Mouse (Mus musculus) embryonic facial prominence, embryonic 11.5 days (tissue): Measurements from ENCODE around the gene Gsdma3. TPM values are rescaled to one million over a fixed set of nuclear protein-coding genes. Genes with fewer than 3 reads are reported as not detected.

Experiments used
- ATAC-seq: fragments of 200-750 bp; cut with Nextera tagmentation; replicated peaks from 2 replicates; pipeline ENCODE4 v1.8.0; 2017; ENCODE audit warnings: low read depth; ENCODE audit not compliant: insufficient number of reproducible peaks, low FRiP score, low TSS enrichment
- DNase-seq: peaks from one replicate; pipeline ENCODE4 v3.0.0-alpha.2; 2015; ENCODE audit warnings: low spot score
- H3K27ac ChIP-seq: fragments of 300-500 bp; sonication (generic); replicated peaks from 2 replicates; pipeline ENCODE4 v1.5.1; 2014; ENCODE audit warnings: mild to moderate bottlenecking, low read depth, low read length, control low read depth
- H3K27me3 ChIP-seq: fragments of 300-500 bp; sonication (generic); 2 replicates; pipeline ENCODE4 v1.6.1; 2014; ENCODE audit warnings: mild to moderate bottlenecking, low read length, moderate library complexity, mixed read lengths; ENCODE audit not compliant: control insufficient read depth, insufficient read depth
- H3K36me3 ChIP-seq: fragments of 300-500 bp; sonication (generic); replicated peaks from 2 replicates; pipeline ENCODE4 v1.6.1; 2014; ENCODE audit warnings: low read depth, mild to moderate bottlenecking, low read length, moderate library complexity, mixed read lengths; ENCODE audit not compliant: control insufficient read depth, insufficient read depth
- H3K4me1 ChIP-seq: fragments of 300-500 bp; sonication (generic); 2 replicates; pipeline ENCODE4 v1.6.1; 2014; ENCODE audit warnings: low read length, mixed read lengths; ENCODE audit not compliant: control insufficient read depth, insufficient read depth
- H3K4me2 ChIP-seq: fragments of 300-500 bp; sonication (generic); 2 replicates; pipeline ENCODE4 v1.6.1; 2014; ENCODE audit warnings: low read depth, mild to moderate bottlenecking, control low read depth, low read length, moderate library complexity
- H3K4me3 ChIP-seq: fragments of 300-500 bp; sonication (generic); 2 replicates; pipeline ENCODE4 v1.5.1; 2014; ENCODE audit warnings: low read depth, low read length, control low read depth
- H3K9ac ChIP-seq: fragments of 300-500 bp; sonication (generic); replicated peaks from 2 replicates; pipeline ENCODE4 v1.6.1; 2014; ENCODE audit warnings: mild to moderate bottlenecking, control low read depth, low read length
- H3K9me3 ChIP-seq: fragments of 300-500 bp; sonication (generic); replicated peaks from 2 replicates; pipeline ENCODE4 v1.6.1; 2016; ENCODE audit warnings: mild to moderate bottlenecking, low read length, inconsistent platforms, mixed read lengths; ENCODE audit not compliant: control insufficient read depth
- WGBS: fragments of 180-500 bp; shearing (Covaris S2); extraction: QIAGEN DNeasy Blood & Tissue Kit; methylation state at CpG from one replicate; pipeline ENCODE4 v1.1.7; 2014; 5-methylcytosine and 5-hydroxymethylcytosine counted together
- polyA plus RNA-seq: library from polyadenylated mRNA; unstranded; fragments of >200 nt; fragmentation: Nextera tagmentation; extraction: Ambion mirVana; gene quantifications from 2 replicates; pipeline ENCODE4 v1.2.1, GENCODE M21; 2014

Gsdma3 gene
- polyA plus RNA-seq, 1 experiment from 2014 or later, result not detected

DNA sequence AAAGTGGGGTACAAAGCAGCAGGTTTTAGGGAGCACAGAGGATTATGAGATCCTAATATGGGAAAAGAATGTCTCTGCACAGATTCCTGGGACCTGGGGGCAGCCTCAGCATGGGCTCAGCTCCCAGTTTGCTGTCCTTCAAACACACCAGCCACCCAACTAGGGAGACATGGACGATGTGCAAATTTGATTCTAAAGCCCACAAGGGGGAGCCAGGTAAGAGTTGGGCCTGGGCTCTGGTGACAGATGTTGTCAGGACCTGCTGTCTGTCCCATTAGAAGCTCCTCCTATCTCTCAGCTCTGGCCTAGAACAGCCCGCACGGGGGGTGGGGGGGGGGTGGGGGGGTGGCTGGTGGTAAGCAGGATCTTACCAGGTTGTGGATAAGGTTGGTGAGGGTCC lies 42.6 kb upstream of the Gsdma3 start:
- no peak overlapping the region for H3K9ac ChIP-seq
- no peak overlapping the region for H3K4me2 ChIP-seq
- 31% methylated on average over 3 of the region's 3 CpGs for WGBS
- H3K27me3 ChIP-seq, result no peaks in the 10 kb centered on the region
- H3K9me3 ChIP-seq, result no peaks in the 10 kb centered on the region
- H3K27ac ChIP-seq, result no peak overlapping the region
- no peaks in the 10 kb centered on the region; the same call in none of the 2 replicates for H3K36me3 ChIP-seq
- DNase-seq, result no peak
- H3K4me3 ChIP-seq, result no peak overlapping the region
- no peak for ATAC-seq
- no peaks in the 10 kb centered on the region; the same call in 1 of the 2 replicates for H3K4me1 ChIP-seq

DNA sequence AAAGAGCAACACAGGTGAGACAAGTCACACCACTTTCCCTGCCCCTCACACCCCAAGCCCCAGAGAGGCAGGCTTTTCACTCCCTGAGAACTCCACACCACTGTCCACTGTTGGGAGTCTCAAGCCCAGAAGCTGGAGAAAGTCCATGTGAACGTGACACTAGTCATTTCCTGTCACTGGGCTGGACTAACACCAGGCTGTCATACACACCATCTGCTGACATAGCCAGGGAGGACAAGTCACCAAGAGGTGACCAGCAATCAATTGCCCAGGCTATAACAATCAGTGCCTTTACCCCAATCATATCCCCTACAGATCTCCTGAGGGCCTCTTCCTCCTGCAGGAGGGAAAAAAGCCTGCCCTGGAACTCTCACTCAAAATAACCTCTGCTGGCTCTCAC lies 42.0 kb upstream of the Gsdma3 start:
- ATAC-seq (no peak), DNase-seq (no peak)
- H3K4me1 ChIP-seq, result no peaks in the 10 kb centered on the region; the same call in 1 of the 2 replicates
- H3K27me3 ChIP-seq, result no peaks in the 10 kb centered on the region
- no peak overlapping the region for H3K9ac ChIP-seq
- no peak overlapping the region for H3K27ac ChIP-seq
- H3K4me3 ChIP-seq, result no peak overlapping the region
- 69% methylated on average over 1 of the region's 1 CpGs for WGBS
- H3K4me2 ChIP-seq, result no peak overlapping the region
- no peaks in the 10 kb centered on the region for H3K9me3 ChIP-seq
- H3K36me3 ChIP-seq, result no peaks in the 10 kb centered on the region; the same call in none of the 2 replicates

DNA sequence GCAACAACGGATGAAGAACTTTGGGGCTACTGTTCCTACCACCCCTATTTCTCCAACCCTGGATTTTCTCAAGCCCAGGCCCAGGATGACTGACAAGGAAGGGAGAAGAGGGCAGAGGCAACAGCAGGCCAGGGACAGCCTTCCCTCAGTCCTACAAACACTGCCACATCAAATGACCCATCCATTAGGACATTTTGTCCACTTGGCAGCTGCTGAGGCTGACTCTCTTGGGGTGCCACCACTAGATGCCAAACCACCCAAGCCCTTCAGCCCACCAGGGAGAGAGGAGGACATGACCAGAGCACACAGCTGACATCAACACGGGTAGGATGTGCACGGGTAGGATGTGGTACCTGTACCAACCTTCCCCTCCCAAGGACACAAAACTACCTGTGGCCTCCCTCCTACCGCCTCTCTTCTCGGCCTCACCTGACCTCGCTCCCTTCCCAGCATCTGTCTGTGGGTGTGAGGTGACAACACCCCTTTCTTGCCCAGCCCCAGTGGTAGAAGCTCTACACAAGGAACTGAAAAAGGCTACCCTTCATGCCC lies 41.5 kb upstream of the Gsdma3 start:
- no peaks in the 10 kb centered on the region; the same call in none of the 2 replicates for H3K36me3 ChIP-seq
- H3K4me1 ChIP-seq, result no peaks in the 10 kb centered on the region; the same call in 1 of the 2 replicates
- no peaks in the 10 kb centered on the region for H3K27me3 ChIP-seq
- WGBS, result 90% methylated on average over 6 of the region's 6 CpGs
- no peak for DNase-seq
- H3K4me2 ChIP-seq, result no peak overlapping the region
- H3K9ac ChIP-seq, result no peak overlapping the region
- no peak overlapping the region for H3K4me3 ChIP-seq
- ATAC-seq, result no peak
- no peaks in the 10 kb centered on the region for H3K9me3 ChIP-seq
- no peak overlapping the region for H3K27ac ChIP-seq

DNA sequence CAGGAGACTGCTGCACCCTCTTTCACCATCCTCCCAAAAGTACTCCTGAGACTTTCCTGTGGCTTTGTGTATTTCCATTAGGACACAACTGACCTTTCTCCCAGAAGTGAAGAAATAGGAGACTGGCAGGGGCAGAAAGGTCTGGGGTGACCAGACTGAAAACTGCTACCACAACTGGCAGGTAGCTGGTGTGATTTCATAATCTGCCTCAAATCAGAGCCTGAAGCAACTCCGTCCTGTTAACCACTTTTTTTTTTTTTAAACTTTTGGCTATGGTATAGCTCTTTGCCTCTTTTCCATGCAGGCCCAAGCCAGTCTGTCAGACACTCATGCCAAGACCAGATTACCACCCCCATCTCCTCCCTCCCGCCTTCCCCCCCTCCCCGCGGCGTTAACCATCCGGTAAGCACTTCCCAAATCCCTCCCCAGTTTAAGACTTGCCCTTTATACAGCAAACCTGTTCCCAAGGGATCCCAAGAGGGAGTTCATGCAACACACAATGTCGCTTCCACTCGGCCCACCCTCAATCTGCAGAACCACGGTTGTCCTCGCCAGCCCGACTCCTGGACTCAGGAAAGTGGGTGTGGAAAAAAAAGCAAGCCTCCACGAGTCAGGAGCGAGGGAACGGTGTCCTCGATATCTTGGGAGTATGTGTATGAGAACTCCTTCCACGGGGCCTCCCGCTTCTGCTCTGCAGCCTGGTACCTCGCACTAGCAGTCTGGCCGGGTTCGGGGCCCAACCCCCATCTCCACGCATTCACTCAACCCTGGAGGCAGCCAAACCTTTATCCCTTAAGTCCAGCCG lies 39.9 kb upstream of the Gsdma3 start:
- no peak overlapping the region; the same call in 1 of the 2 replicates for H3K27ac ChIP-seq
- H3K4me1 ChIP-seq, result no peaks in the 10 kb centered on the region; the same call in 1 of the 2 replicates

DNA sequence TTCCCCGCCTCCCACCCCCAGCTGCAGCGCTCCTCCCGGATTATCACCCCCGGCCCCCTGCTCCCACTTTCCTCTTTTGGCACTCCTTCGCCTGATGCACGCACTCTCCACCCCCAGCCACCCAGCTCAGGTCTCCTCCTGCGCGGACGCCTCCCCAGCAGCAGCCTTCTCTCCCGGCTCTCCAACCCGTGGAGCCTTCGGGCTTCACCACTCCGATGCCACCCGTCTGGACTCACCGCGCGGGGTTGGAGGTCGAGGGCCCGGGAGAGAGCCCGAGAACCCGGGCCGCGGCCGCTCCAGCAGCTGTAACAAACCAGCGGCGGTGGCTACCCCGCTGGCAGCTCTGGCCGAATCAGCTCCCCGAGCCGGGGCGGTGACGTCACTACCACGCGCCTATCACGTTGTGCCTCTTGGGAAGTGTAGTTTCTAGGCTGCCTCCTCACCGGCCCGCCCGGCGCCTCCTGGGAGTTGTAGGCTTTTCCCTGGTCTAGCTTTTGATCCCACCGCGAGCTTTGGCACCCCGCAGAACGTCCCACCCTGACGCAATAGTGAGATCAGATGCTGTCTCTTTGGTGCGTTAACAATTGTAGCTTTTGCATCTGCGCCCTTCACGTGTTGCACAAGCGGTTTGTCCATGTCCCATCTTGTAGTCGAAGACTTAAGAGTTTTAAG lies 39.1 kb upstream of the Gsdma3 start, which contains the start of gene Ormdl3:
Gene Ormdl3, minus strand, starts transcription at position 477 of the 672 bp plus-strand sequence.
- H3K4me2 ChIP-seq, result peak within 1 kb of the TSS; percentile 71
- peak; percentile 89 for ATAC-seq
- H3K27me3 ChIP-seq, result no peaks in the 10 kb centered on the region
- no peaks in the 10 kb centered on the region for H3K9me3 ChIP-seq
- H3K27ac ChIP-seq, result no peak within 1 kb of the TSS; the same call in 1 of the 2 replicates
- peak; percentile 99 for DNase-seq
- peak within 1 kb of the TSS; percentile 85 for H3K9ac ChIP-seq
- no peaks in the 10 kb centered on the region; the same call in 1 of the 2 replicates for H3K36me3 ChIP-seq
- H3K4me3 ChIP-seq, result peak within 1 kb of the TSS; percentile 80
- no peaks in the 10 kb centered on the region; the same call in 1 of the 2 replicates for H3K4me1 ChIP-seq
- WGBS, result under 1% methylated on average over 49 of the region's 49 CpGs

More for the DNA sequence above, 39.9 kb upstream of the Gsdma3 start:
- Histone ChIP-seq H3K4me2 (peak overlapping the region; percentile 71), H3K9ac (peak overlapping the region; percentile 85), H3K4me3 (peak overlapping the region; percentile 80), H3K36me3 (no peaks in the 10 kb centered on the region; the same call in 1 of the 2 replicates), H3K9me3 (no peaks in the 10 kb centered on the region), H3K27me3 (no peaks in the 10 kb centered on the region)
- ATAC-seq (0 out of 2 replicates have a peak, but pooled peaks have one; percentile 32), DNase-seq (no peak)
- WGBS, result 2% methylated on average over 22 of the region's 22 CpGs

DNA sequence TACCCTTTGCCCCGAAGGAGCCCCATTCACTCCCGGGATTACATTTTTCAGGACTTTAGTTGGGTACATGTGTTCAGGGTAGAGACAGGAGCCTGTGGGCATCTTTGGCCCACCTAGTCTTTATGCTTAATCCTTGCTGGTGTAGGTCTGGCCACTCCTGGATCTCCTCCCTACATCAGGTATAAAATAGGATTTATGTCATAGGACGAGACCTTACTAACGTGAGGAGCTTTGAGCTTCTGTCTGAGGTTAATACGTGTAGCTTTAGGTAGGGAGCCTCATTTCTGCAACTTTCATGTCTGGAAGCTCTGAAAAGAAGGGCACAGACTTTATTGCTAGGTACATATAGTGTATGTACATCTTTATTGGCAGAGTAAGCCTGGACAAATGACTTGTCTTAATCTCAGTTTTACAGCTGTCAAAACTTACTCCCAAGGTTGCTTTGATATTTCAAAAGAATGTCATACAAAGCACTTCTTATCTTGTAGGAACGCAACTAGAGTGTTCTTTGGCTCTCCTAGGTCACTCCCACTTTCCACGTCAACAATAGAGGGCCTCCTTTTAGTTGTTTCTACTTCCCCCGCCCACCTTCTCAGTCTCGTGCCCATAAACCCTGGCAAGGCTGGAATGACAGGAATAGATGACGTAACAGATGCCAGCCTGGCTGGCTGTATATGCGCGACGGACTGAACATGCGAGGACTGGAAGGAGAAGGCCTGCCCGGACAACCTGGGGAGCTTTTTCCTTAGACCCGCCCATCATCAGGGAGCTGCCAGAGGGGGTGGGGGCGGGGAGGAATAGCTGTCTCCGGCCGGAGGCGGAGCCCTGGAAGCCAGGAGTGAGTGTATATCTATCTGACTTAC lies 38.2 kb upstream of the Gsdma3 start:
- H3K4me2 ChIP-seq, result peak overlapping the region; percentile 53
- H3K27ac ChIP-seq, result no peak overlapping the region
- 6% methylated on average over 20 of the region's 20 CpGs for WGBS
- H3K9me3 ChIP-seq, result no peaks in the 10 kb centered on the region
- H3K27me3 ChIP-seq, result no peaks in the 10 kb centered on the region
- ATAC-seq (0 out of 2 replicates have a peak, but pooled peaks have one; percentile 15), DNase-seq (peak; percentile 65)
- peak overlapping the region; percentile 80 for H3K4me3 ChIP-seq
- no peaks in the 10 kb centered on the region; the same call in 1 of the 2 replicates for H3K4me1 ChIP-seq
- peak overlapping the region; percentile 18; the same call in 1 of the 2 replicates for H3K9ac ChIP-seq
- H3K36me3 ChIP-seq, result no peaks in the 10 kb centered on the region; the same call in 1 of the 2 replicates

DNA sequence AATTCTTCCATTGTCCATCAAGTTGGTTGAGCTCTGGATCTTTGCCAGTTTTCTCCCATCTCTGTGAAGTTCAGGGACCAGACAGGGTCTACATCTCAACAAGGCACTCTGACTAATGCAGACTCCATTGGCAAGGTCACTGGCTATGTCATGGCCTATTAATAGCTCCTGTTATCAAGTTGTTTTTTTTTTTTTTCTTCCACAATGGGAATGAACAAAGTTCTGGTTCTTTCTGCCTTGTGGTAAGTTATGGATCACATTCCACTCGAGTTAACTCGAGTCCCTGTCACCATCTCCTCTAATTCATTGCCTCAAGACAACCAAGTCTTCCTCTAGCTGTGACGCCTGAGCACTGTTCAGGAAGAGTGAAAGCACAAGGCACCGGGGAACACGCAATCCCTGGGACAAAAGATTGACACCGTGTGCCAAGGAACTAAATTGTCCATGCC lies 37.3 kb upstream of the Gsdma3 start:
- H3K4me1 ChIP-seq, result no peaks in the 10 kb centered on the region; the same call in 1 of the 2 replicates
- no peaks in the 10 kb centered on the region for H3K36me3 ChIP-seq
- ATAC-seq (no peak), DNase-seq (no peak)
- no peaks in the 10 kb centered on the region for H3K9me3 ChIP-seq
- H3K27me3 ChIP-seq, result no peaks in the 10 kb centered on the region
- no peak overlapping the region for H3K4me3 ChIP-seq
- H3K27ac ChIP-seq, result no peak overlapping the region
- 60% methylated on average over 6 of the region's 6 CpGs for WGBS
- no peak overlapping the region for H3K9ac ChIP-seq
- no peak overlapping the region for H3K4me2 ChIP-seq
